26 mouse cellular contexts compared by ENCODE assay signal in genomic region chr2:5039350-5040170, GRCm38 (mm10). TPM values are rescaled to one million over a fixed set of nuclear protein-coding genes. Genes with fewer than 3 reads are reported as not detected.
A peak's percentile ranks its signal among the peaks of the same experiment; 100 is the strongest.
DNase-seq lines count a peak whose midpoint lies in the region; ATAC-seq and TF ChIP-seq lines count a peak whose summit lies in the region.
"Had no signal": no experiment of that assay in that cellular context is flagged by ENCODE, and none has a peak within 500 bp of the region (broad histone marks: within the 10 kb centered on the region; RNA-seq: fewer than 3 reads in every experiment).

No protein-coding gene starts in this region.

- intact Hi-C loops in left cerebral cortex, adult 2 months (cut with DNase I), result no loop called here

- no peaks in the 10 kb centered on the region for H3K27me3 ChIP-seq in lung, embryonic 14.5 days (ENCODE audit: insufficient read depth, low read length)
- H3K27me3 ChIP-seq in stomach, embryonic 15.5 days (replicated peaks), result no peaks in the 10 kb centered on the region
- H3K27me3 ChIP-seq: CH12.LX; megakaryocyte, embryonic 14.5 days; midbrain, embryonic 15.5 days; neural tube, embryonic 15.5 days had no signal

- H3K27ac ChIP-seq in lung, embryonic 14.5 days (ENCODE audit: low read depth), result no peak overlapping the region
- peak overlapping the region; percentile 60 for H3K27ac ChIP-seq in stomach, embryonic 15.5 days
- H3K27ac ChIP-seq in left cerebral cortex, adult 2 months, result no peak overlapping the region
- H3K27ac ChIP-seq: hindbrain, embryonic 14.5 days; kidney, postnatal 0 days; midbrain, embryonic 15.5 days; neural tube, embryonic 15.5 days had no signal

- peak; percentile 58 to 63 for DNase-seq in cerebellum, postnatal 10 days
- DNase-seq in cerebellum, adult 9-10 months, result no peak
- DNase-seq in lung, embryonic 14.5 days, result peak; percentile 24
- DNase-seq in lung, postnatal 14 days, result no peak
- peak; percentile 48 for DNase-seq in brain, adult 2 months (ENCODE audit: low read depth, low spot score)
- no peak for DNase-seq in left cerebral cortex, adult 2 months (ENCODE audit: extremely low spot score in 1 of 2, low spot score in 2 of 2)
- DNase-seq: cerebellum, adult 9-11 months; embryo, embryonic 11 days; forebrain, postnatal 0 days; heart, adult 18-20 months; heart, postnatal 36 days; kidney, adult 11 months; layer of hippocampus, postnatal 36 days; left cerebral cortex, postnatal 4 days; liver; lung, adult 18-20 months; right cerebral cortex, postnatal 25 days; thymus, postnatal 25 days had no signal

- no peak for ATAC-seq in lung, embryonic 14.5 days (ENCODE audit: insufficient read depth)
- ATAC-seq in stomach, embryonic 15.5 days (ENCODE audit: insufficient read depth, low FRiP score, low read depth), result peak; percentile 79
- ATAC-seq: forebrain, postnatal 0 days; midbrain, embryonic 15.5 days had no signal

- H3K4me1 ChIP-seq in lung, embryonic 14.5 days (ENCODE audit: insufficient read depth), result no peaks in the 10 kb centered on the region; the same call in 1 of the 2 replicates
- no peaks in the 10 kb centered on the region for H3K4me1 ChIP-seq in stomach, embryonic 15.5 days

- no peak overlapping the region for H3K4me3 ChIP-seq in lung, embryonic 14.5 days (ENCODE audit: low read depth, low read length)
- H3K4me3 ChIP-seq in stomach, embryonic 15.5 days (replicated peaks), result no peak overlapping the region
- H3K4me3 ChIP-seq in left cerebral cortex, adult 2 months, result no peak overlapping the region
- H3K4me3 ChIP-seq: megakaryocyte, embryonic 14.5 days; midbrain, embryonic 15.5 days; neural tube, embryonic 15.5 days had no signal

- H3K9me3 ChIP-seq in lung, embryonic 14.5 days (ENCODE audit: low read depth, low read length), result no peaks in the 10 kb centered on the region
- no peaks in the 10 kb centered on the region for H3K9me3 ChIP-seq in stomach, embryonic 15.5 days
- H3K9me3 ChIP-seq: megakaryocyte, embryonic 14.5 days; midbrain, embryonic 15.5 days; neural tube, embryonic 15.5 days had no signal

- 63% methylated on average over 13 of the region's 13 CpGs for WGBS in lung, embryonic 14.5 days
- WGBS in stomach, embryonic 15.5 days, result 68% methylated on average over 13 of the region's 13 CpGs

- no peak overlapping the region for H3K4me2 ChIP-seq in lung, embryonic 14.5 days
- H3K4me2 ChIP-seq in stomach, embryonic 15.5 days, result no peak overlapping the region
- H3K4me2 ChIP-seq: hindbrain, embryonic 14.5 days; midbrain, embryonic 15.5 days; neural tube, embryonic 15.5 days had no signal

- TF ChIP-seq CTCF in lung, embryonic 14.5 days (IDR thresholded peaks at IDR 0.05; ENCODE audit: low read depth), result no peak
- TF ChIP-seq CTCF in left cerebral cortex, adult 2 months (IDR thresholded peaks at IDR 0.05), result no peak

- no peak overlapping the region for H3K9ac ChIP-seq in lung, embryonic 14.5 days
- H3K9ac ChIP-seq in stomach, embryonic 15.5 days, result no peak overlapping the region
- H3K9ac ChIP-seq: forebrain, postnatal 0 days; hindbrain, embryonic 14.5 days; midbrain, embryonic 15.5 days; neural tube, embryonic 15.5 days had no signal

- no peaks in the 10 kb centered on the region for H3K36me3 ChIP-seq in lung, embryonic 14.5 days (ENCODE audit: insufficient read depth)
- H3K36me3 ChIP-seq in stomach, embryonic 15.5 days, result no peaks in the 10 kb centered on the region
- H3K36me3 ChIP-seq: midbrain, embryonic 15.5 days had no signal

RNA-seq across cellular contexts. Expression of gene Optn, which starts 24.3 kb away (rescaled TPM):
- 5.8 and 6.5 TPM in 2 replicates for polyA plus RNA-seq in lung, embryonic 14.5 days (2014; fragmentation: Nextera tagmentation; extraction: Ambion mirVana)
- polyA plus RNA-seq in stomach, embryonic 15.5 days (2015; fragmentation: Nextera tagmentation; extraction: Ambion mirVana), result 11.2 and 12.4 TPM in 2 replicates
- 10 to 100 TPM; 16.7 to 20.4 TPM for total RNA-seq in left cerebral cortex, adult 2 months (2021)

RNA-seq across cellular contexts. Expression of gene Mcm10, which starts 27.0 kb away (rescaled TPM):
- 50.3 and 52.3 TPM in 2 replicates for polyA plus RNA-seq in lung, embryonic 14.5 days (2014; fragmentation: Nextera tagmentation; extraction: Ambion mirVana)
- polyA plus RNA-seq in stomach, embryonic 15.5 days (2015; fragmentation: Nextera tagmentation; extraction: Ambion mirVana), result 28.4 and 29.0 TPM in 2 replicates
- 1 to 10 TPM in 1 of 2 experiments, under 1 TPM in 1; 0.72 to 1.2 TPM for total RNA-seq in left cerebral cortex, adult 2 months (2021)
- total RNA-seq: gastrocnemius, adult 8-10 months had no signal

Comparison
In these comparisons a context has a peak if more than half of its experiments do, and no peak if none do; other contexts are left out.
1. DNase-seq: peak in cerebellum, postnatal 10 days (2 of 2), lung, embryonic 14.5 days (single experiment) and brain, adult 2 months (single experiment); none in cerebellum, adult 9-10 months (single experiment), lung, postnatal 14 days (single experiment) and left cerebral cortex, adult 2 months (0 of 2).